Mouse (Mus musculus) heart, adult 18-20 months (tissue): ENCODE measurements around the gene Tex10. TPM values are rescaled to one million over a fixed set of nuclear protein-coding genes. Genes with fewer than 3 reads are reported as not detected.
A peak's percentile ranks its signal among the peaks of the same experiment; 100 is the strongest.
"Not testable (repeated sequence)": the region's sequence is repeated elsewhere in the genome, so short reads cannot be mapped to it uniquely, and the experiment has no call there.

Experiments
- DNase-seq, 2 experiments: peaks; one replicate each; pipeline ENCODE4 v3.0.0; 2021 to 2022; ENCODE audit warnings: mixed read lengths in 1 of 2
- total RNA-seq, 2 experiments: library from RNA; stranded (reverse); gene quantifications; 2 replicates each; pipeline ENCODE4 v1.2.3; 2021

Tex10 gene
- total RNA-seq, 2 experiments from 2014 or later, result 6.9 to 9.3 TPM

DNA sequence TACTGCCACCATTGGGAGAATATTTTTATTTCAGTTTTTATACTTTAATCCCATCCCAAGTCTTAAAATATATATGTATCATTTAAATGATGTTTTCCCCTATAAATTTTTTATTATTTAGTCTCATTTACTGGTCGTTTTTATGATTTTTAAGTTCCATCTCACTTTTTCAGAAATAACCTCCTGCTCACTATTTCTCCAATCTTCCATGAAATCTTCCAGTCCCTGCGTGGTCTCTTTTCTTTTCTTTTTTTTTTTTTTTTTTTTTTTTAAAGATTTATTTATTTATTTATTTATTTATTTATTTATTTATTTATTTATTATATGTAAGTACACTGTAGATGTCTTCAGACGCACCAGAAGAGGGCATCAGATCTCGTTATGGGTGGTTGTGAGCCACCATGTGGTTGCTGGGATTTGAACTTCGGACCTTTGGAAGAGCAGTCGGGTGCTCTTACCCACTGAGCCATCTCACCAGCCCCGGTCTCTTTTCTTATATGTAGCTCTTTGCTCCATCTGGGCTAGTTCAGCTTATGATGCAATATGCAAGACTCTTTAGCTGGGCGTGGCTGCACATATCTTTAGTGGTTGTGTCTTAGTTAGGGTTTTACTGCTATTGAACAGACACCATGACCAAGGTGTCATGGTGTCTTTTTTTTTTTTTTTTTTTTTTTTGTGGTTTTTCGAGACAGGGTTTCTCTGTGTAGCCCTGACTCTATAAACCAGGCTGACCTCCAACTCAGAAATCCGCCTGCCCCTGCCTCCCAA, 67.4 kb downstream of the Tex10 start:
- DNase-seq, result not testable (repeated sequence)

DNA sequence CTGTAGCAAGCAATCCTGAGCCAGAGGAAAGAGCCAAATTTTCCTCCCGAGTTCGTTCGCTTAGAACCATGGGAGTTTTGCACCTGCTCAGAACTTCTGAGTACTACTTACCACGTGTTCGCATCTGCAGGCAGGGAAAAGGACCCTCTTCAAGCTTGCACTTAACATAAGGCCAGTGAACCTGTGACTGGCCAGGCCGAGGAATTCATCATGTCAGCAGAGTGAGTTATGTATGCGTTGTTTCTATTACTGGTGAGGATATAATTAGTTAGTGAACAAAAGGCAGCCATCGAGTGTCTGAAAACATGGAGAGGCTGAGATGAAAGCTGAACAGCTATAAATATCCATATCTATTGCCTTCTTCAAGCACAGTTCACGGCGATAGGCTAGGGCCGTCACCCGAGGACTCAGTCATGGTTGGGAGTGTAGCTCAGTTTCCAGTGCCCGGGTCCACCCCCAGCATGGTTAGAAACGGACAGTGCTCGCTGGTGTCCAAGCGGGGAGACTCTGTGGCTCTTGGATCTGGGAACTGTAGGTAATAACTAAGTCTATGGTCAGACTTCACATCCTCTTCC, 70.1 kb downstream of the Tex10 start:
- peak; percentile 30 to 37 for DNase-seq

GRCm38 (mm10) chr4:48396949-48397348, 76.3 kb downstream of the Tex10 start:
- no peak for DNase-seq

- DNase-seq, result no peak
These were observed 90.8 kb downstream of the Tex10 start for GRCm38 (mm10) chr4:48382506-48382905.

- DNase-seq, result peak; percentile 58 to 84
These were observed 92.3 kb downstream of the Tex10 start for GRCm38 (mm10) chr4:48380940-48381339.

Other genes starting within 250 kb of the Tex10 start
- gene Erp44, start 193.9 kb downstream of the Tex10 start, total RNA-seq, result 10 to 100 TPM; 28.8 to 30.7 TPM
- gene Invs, start 193.7 kb downstream of the Tex10 start, total RNA-seq, result 1 to 10 TPM; 2.2 to 3.3 TPM
- gene Msantd3, start 66.5 kb upstream of the Tex10 start, total RNA-seq, result 10 to 100 TPM; 18.2 to 19.6 TPM
- 10 to 100 TPM; 10.7 TPM for gene Tmeff1, start 111.7 kb upstream of the Tex10 start, total RNA-seq
- 100 to 1,000 TPM; 108 to 118 TPM for gene Cavin4, start 190.1 kb upstream of the Tex10 start, total RNA-seq